Mouse (Mus musculus) cerebellum, adult (tissue): ENCODE measurements around the gene Cd81.

Source experiments
- ATAC-seq: cut with Nextera tagmentation; 2 replicates; pipeline ENCODE4 v1.9.2; 2017; ENCODE audit warnings: mild to moderate bottlenecking, moderate library complexity, mixed read lengths; ENCODE audit not compliant: insufficient number of reproducible peaks, low FRiP score, low TSS enrichment

The Cd81 gene

GRCm38 (mm10) chr7:143106672-143107465 is 54.3 kb downstream of the Cd81 start:
- no peak for ATAC-seq

GRCm38 (mm10) chr7:143108200-143108599 is 55.7 kb downstream of the Cd81 start:
- ATAC-seq: no peak

GRCm38 (mm10) chr7:143108996-143109660 is 56.6 kb downstream of the Cd81 start:
- no peak for ATAC-seq

DNA sequence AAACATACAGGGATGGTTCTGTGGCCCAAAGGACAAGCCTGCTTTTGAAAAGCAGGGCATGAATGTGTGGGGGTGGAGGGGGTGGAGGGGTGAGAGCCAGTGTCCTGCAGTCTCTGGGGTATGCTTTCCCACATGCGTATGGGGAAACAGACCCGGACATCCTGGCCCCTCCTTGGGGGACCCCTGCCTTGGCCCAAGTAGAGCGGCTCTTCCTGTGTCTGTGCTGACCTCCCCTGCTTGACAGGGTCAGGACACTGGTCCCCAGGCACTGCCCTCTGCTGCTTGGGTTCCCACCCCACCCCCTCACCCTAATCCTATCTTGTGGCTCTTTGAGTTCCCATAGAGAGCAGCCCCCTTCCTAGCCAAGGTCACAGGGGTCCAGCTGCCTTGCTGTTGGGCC is 57.2 kb downstream of the Cd81 start:
- ATAC-seq: no peak

DNA sequence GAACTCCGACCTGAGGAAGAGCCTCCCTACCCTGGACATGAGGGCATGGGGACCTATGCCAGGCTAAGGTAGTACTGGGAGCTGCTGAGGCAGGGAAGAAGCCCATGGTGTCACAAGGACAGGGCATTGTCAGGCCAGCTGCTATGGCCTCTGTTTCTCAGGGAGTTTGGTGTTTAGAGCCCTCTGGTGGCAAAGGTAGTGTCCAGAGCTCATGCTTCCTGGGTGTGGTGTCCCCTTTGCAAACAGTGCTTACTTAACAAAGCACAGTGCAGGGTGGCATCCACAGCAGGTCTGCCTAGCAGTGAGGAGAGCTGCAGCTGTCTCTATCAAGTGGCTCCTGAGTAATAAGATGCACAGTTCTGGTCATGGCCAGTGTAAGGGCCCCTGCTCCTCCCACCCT is 58.3 kb downstream of the Cd81 start:
- no peak for ATAC-seq

DNA sequence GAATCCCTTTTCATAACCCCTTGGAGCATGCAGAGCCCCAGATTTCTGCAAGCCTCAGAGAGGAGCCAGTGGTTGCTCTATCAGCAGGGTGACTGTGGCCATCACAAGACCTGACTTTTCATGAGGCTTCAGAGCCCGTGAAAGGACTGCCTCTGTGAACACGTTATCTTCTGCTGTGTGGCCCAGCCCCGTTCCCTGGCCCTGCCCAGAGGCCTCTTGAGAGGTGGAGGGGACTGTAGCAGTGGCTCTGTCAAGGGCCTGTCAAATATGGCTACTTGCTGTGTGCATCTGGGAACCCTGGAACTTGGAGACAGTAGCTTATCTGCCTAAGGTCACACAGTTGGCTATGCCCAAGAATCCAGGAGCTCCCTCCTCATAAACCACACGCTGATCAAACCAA is 59.2 kb downstream of the Cd81 start:
- no peak for ATAC-seq

- ATAC-seq: no peak
Measured at GRCm38 (mm10) chr7:143112395-143112794, 59.9 kb downstream of the Cd81 start.

- no peak for ATAC-seq
Measured at GRCm38 (mm10) chr7:143114773-143115172, 62.2 kb downstream of the Cd81 start.

GRCm38 (mm10) chr7:143116521-143116920 is 64.0 kb downstream of the Cd81 start:
- ATAC-seq: no peak
